Mouse (Mus musculus): ENCODE measurements around the gene Slc17a5. TPM values are rescaled to one million over a fixed set of nuclear protein-coding genes. Genes with fewer than 3 reads are reported as not detected.
"Not testable (repeated sequence)": the region's sequence is repeated elsewhere in the genome, so short reads cannot be mapped to it uniquely, and the experiment has no call there.

Gene Slc17a5
- polyA plus RNA-seq, 1 experiment from 2014 or later, result 9.9 TPM

DNA sequence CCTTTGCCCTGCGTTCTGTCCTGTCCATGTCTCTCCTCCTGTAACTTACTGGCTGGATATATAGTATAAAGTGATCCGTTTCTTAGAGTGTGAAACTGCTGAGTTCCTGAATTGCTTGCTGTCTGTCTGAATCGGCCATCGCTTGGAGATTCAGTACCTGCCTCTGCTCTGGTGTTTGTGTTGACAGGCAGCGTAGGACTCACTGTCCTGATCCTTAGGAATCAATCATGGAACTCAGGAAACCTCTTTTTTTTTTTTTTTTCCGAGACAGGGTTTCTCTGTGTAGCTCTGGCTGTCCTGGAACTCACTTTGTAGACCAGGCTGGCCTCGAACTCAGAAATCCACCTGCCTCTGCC lies 81.1 kb downstream of the Slc17a5 start:
- 86% methylated on average over 7 of the region's 7 CpGs for WGBS
- H3K9me3 ChIP-seq (replicated peaks), result 0 out of 2 replicates have a peak, but pooled peaks cover 2% of the 10 kb centered on the region
- no peak for DNase-seq (ENCODE audit: low spot score)
- peaks cover 36% of the 10 kb centered on the region for H3K4me1 ChIP-seq
- no peaks in the 10 kb centered on the region for H3K27me3 ChIP-seq (ENCODE audit: low read depth, poor library complexity, severe bottlenecking)
- no peaks in the 10 kb centered on the region for H3K36me3 ChIP-seq
- no peak overlapping the region for H3K4me3 ChIP-seq
- peak overlapping the region; percentile 49 for H3K27ac ChIP-seq (replicated peaks)

DNA sequence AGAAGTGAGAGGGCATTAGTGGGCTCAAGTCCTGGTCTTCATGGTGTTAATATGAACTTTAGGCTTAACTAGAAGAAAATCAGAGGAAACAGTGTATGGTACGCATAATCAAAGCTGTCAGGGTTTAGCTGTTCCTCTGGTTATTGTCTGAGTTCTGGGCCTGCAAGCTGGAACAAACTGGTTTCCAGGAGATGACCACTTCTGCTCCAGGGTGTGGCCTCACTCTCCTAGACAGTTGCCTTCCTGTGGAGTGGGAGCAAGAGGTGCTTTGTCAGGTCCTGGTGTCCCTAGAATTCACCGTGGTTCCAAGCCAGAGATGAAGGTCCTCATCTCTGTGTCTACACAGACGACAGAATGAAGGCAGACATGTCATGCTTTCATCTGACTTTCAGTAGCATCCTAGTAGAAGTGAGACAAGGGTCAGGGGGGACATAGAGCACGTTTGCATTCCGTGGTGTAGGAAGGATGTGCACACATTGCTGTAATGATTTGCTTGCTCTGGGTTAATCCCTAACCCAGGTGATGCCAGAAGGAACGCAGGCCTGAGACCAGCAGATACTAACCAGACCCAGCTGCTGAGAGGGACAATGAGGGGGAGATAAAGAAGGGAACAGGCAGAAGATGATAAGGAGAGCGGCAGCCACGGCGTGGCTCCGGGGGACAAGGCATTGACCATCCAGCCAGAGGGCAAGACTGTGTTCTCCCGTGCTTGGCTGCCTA lies 81.7 kb downstream of the Slc17a5 start:
- no peak for DNase-seq (ENCODE audit: low spot score)
- H3K27me3 ChIP-seq (ENCODE audit: low read depth, poor library complexity, severe bottlenecking), result no peaks in the 10 kb centered on the region
- H3K9me3 ChIP-seq (replicated peaks), result no peaks in the 10 kb centered on the region
- peak overlapping the region; percentile 49 for H3K27ac ChIP-seq (replicated peaks)
- 76% methylated on average over 11 of the region's 11 CpGs for WGBS
- no peaks in the 10 kb centered on the region for H3K36me3 ChIP-seq
- H3K4me3 ChIP-seq, result no peak overlapping the region
- peaks cover 36% of the 10 kb centered on the region for H3K4me1 ChIP-seq

DNA sequence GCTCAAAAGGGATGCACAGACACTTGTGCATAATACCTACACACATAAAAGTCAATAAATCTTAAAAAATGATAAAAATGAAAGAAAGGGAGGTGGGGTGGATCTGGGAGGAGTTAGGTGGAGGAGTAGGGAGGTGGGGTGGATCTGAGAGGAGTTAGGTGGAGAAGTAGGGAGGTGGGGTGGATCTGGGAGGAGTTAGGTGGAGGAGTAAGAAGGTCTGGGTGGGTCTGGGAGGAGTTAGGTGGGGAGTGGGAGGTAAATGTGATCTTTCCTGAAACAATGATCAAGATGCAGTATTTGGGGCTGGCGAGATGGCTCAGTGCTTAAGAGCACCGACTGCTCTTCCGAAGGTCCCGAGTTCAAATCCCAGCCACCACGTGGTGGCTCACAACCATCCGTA lies 82.6 kb downstream of the Slc17a5 start:
- Histone ChIP-seq H3K27me3 (ENCODE audit: low read depth, poor library complexity, severe bottlenecking) (no peaks in the 10 kb centered on the region), H3K9me3 (replicated peaks) (no peaks in the 10 kb centered on the region), H3K36me3 (no peaks in the 10 kb centered on the region), H3K4me3 (no peak overlapping the region), H3K4me1 (peaks cover 36% of the 10 kb centered on the region), H3K27ac (replicated peaks) (no peak overlapping the region; the same call in 1 of the 2 replicates)
- no peak for DNase-seq (ENCODE audit: low spot score)
- WGBS, result 93% methylated on average over 6 of the region's 6 CpGs

DNA sequence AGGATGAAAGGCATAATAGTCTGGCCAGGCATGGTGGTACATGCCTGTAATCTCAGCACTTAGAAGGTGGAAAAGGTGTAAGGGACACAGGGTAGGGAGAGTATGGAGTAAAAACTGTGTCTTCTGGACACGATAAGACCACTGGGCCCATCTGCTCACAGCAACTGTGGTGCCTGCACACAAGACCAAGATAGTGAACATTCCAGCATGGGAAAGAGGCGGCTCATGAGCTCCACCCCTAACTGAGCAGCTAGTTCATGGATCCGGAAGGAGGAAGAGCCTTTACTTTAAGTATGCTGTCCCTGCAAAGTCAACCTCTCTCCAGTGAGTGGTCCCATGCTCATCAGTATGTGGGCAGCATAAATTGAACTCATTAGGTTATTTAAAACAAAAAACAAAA lies 83.2 kb downstream of the Slc17a5 start:
- no peaks in the 10 kb centered on the region for H3K9me3 ChIP-seq (replicated peaks)
- no peaks in the 10 kb centered on the region for H3K27me3 ChIP-seq (ENCODE audit: low read depth, poor library complexity, severe bottlenecking)
- no peak for DNase-seq (ENCODE audit: low spot score)
- H3K27ac ChIP-seq (replicated peaks), result peak overlapping the region; percentile 88
- WGBS, result 75% methylated on average over 3 of the region's 3 CpGs
- no peak overlapping the region for H3K4me3 ChIP-seq
- H3K4me1 ChIP-seq, result peaks cover 36% of the 10 kb centered on the region
- H3K36me3 ChIP-seq, result no peaks in the 10 kb centered on the region

DNA sequence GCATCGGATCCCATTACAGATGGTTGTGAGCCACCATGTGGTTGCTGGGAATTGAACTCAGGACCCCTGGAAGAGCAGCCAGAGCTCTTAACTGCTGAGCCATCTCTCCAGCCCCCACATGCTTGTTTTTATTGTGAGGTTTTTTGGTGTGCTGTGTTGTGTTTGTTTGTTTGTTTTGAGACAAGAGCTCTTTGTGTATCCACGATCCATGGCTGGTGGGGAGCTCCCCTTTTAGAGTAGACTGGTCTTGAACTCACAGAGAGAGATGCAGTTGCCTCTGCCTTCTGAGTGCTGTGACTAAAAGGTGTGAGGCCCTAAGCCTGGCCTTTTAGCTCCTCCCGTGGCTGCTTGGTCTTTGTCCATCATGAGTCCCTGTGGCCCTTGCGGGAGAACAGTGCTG lies 83.7 kb downstream of the Slc17a5 start:
- no peaks in the 10 kb centered on the region for H3K9me3 ChIP-seq (replicated peaks)
- H3K36me3 ChIP-seq, result no peaks in the 10 kb centered on the region
- WGBS, result 65% methylated on average over 4 of the region's 4 CpGs
- H3K27ac ChIP-seq (replicated peaks), result peak overlapping the region; percentile 88
- H3K4me1 ChIP-seq, result peaks cover 36% of the 10 kb centered on the region
- DNase-seq (ENCODE audit: low spot score), result no peak
- no peak overlapping the region for H3K4me3 ChIP-seq
- H3K27me3 ChIP-seq (ENCODE audit: low read depth, poor library complexity, severe bottlenecking), result no peaks in the 10 kb centered on the region

DNA sequence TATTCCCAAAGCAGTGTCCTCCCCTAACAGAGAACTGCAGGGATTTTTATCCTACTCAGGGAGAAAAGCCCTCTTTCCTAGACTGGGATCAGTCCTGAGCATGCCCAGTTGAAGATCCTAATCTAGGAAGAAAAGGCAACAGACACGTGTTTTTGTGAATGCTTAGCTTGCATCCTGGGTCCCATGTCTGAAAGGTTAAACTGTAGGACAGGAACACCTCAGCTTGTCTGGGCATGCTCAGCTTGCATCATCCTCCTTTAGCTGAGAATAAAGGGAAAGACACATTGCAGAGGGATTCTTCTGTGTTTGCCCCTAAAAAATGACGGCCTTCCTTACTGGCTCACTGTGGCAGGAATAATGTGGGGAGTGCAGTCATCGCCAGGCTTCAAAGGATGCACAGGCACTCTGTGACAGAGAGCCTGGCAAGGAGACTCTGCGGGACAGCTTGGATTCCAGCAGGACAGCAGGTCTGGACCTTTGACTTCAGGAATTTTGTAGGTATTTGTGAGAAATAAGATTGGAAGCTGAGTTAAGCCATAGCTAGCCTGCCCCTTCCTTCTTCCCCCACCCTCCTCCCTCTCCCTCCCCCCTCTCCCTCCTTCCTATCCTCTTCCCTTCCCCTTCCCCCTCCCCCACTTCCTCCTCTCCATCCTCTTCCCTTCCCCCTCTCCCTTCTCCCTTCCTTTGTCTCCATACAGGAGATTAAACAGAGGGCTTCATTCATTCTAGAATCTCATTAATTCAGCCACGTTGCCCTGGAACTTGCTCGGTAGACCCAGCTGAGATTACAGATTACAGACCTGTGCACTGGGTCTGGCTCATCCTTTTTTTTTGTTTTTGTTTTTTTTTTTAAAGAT lies 84.4 kb downstream of the Slc17a5 start:
- 4% methylated on average over 6 of the region's 6 CpGs for WGBS
- Histone ChIP-seq H3K27me3 (ENCODE audit: low read depth, poor library complexity, severe bottlenecking) (no peaks in the 10 kb centered on the region), H3K36me3 (no peaks in the 10 kb centered on the region), H3K27ac (replicated peaks) (peak overlapping the region; percentile 88), H3K4me3 (peak overlapping the region; percentile 23), H3K4me1 (peaks cover 36% of the 10 kb centered on the region), H3K9me3 (replicated peaks) (no peaks in the 10 kb centered on the region)
- DNase-seq (ENCODE audit: low spot score), result peak; percentile 64

DNA sequence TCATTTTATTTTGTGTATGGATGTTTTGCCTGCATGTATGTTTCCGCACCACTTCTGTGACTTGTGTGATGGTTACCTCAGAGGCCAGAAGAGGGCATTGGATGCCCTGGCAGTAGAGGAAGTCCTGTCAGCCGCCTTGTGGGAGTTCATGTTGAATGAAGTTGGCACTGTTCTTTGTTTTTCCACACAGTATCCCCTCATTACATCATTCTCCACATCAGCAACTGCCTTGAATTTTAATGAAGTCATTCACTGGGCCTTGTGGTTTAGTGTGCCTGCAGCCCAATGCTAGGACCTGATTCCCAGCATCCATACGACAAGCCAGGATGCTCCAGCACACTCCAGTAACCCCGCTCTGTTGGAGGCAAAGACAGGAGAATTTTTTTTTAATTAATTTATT lies 86.6 kb downstream of the Slc17a5 start:
- H3K27ac ChIP-seq (replicated peaks), result no peak overlapping the region
- DNase-seq (ENCODE audit: low spot score), result no peak
- no peaks in the 10 kb centered on the region for H3K27me3 ChIP-seq (ENCODE audit: low read depth, poor library complexity, severe bottlenecking)
- H3K4me3 ChIP-seq, result no peak overlapping the region
- H3K4me1 ChIP-seq, result peaks cover 33% of the 10 kb centered on the region
- H3K36me3 ChIP-seq, result no peaks in the 10 kb centered on the region
- H3K9me3 ChIP-seq (replicated peaks), result no peaks in the 10 kb centered on the region
- WGBS, result 86% methylated on average over 4 of the region's 4 CpGs

DNA sequence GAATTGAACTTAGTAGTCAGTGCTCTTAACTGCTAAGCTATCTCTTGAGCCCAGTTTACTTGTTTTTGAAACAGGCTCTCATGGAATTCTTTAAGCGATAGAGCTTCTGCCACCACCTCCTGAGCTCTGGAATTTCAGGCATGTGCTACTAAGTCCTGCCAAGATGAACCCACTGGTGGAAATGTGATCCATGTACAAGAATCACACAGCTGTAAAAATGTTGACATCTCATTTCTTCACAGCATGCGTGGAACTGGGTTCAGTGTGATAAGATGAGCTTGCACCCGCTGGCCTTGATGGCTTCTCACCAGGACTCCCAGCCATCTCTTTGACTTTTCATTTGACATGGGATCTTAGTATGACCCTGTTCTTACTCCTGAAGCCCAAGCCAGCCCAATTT lies 87.5 kb downstream of the Slc17a5 start:
- no peak overlapping the region for H3K27ac ChIP-seq (replicated peaks)

DNA sequence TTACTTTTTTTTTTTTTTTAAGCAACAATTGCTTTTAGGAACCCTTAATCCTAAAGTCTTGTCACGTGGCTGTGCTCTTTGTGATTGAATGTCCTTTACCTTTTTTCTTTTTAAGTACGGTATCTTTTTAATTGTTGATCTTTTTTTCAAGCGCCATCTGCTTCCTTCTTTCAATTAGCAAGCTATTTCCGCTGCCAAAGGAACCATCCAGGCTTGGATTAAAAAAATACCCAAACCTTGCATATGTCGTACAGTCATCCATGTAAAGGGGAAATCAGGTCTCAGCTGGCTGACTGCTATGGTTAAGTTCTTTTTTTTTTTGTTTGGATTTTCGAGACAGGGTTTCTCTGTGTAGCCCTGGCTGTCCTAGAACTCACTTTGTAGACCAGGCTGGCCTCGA lies 94.7 kb downstream of the Slc17a5 start:
- no peaks in the 10 kb centered on the region for H3K9me3 ChIP-seq (replicated peaks)
- H3K4me1 ChIP-seq, result peaks cover 12% of the 10 kb centered on the region
- no peak for DNase-seq (ENCODE audit: low spot score)
- H3K27ac ChIP-seq (replicated peaks), result no peak overlapping the region
- H3K36me3 ChIP-seq, result no peaks in the 10 kb centered on the region
- no peaks in the 10 kb centered on the region for H3K27me3 ChIP-seq (ENCODE audit: low read depth, poor library complexity, severe bottlenecking)
- no peak overlapping the region for H3K4me3 ChIP-seq
- 88% methylated on average over 7 of the region's 7 CpGs for WGBS

More for the DNA sequence above, 87.5 kb downstream of the Slc17a5 start:
- H3K27me3 ChIP-seq (ENCODE audit: low read depth, poor library complexity, severe bottlenecking), result no peaks in the 10 kb centered on the region
- H3K36me3 ChIP-seq, result no peaks in the 10 kb centered on the region
- H3K4me3 ChIP-seq, result no peak overlapping the region
- peaks cover 29% of the 10 kb centered on the region for H3K4me1 ChIP-seq
- DNase-seq (ENCODE audit: low spot score), result no peak
- WGBS, result 73% methylated on average over 3 of the region's 3 CpGs
- no peaks in the 10 kb centered on the region for H3K9me3 ChIP-seq (replicated peaks)

DNA sequence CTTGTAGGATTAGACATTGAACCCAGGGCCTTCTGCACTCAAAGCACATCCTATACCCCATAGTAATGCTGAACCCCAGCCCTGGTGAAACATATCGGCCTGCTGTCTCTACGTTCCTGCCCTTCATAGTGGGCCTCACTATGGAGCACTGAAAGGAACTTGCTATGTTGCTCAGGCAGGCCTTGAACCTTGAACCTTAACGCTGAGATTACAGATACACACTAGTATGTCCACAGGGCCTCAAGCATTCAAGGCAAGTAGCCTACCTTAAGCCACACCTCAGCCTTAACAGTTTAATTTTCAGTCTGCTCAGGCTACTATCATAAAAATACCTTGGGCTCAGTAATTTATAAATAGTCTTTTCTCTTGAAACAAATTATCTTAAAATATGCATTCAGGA lies 95.6 kb downstream of the Slc17a5 start:
- H3K9me3 ChIP-seq (replicated peaks), result no peaks in the 10 kb centered on the region
- no peak for DNase-seq (ENCODE audit: low spot score)
- H3K27me3 ChIP-seq (ENCODE audit: low read depth, poor library complexity, severe bottlenecking), result no peaks in the 10 kb centered on the region
- 91% methylated on average over 3 of the region's 3 CpGs for WGBS
- peaks cover 12% of the 10 kb centered on the region for H3K4me1 ChIP-seq
- H3K27ac ChIP-seq (replicated peaks), result no peak overlapping the region
- H3K36me3 ChIP-seq, result no peaks in the 10 kb centered on the region
- no peak overlapping the region for H3K4me3 ChIP-seq

DNA sequence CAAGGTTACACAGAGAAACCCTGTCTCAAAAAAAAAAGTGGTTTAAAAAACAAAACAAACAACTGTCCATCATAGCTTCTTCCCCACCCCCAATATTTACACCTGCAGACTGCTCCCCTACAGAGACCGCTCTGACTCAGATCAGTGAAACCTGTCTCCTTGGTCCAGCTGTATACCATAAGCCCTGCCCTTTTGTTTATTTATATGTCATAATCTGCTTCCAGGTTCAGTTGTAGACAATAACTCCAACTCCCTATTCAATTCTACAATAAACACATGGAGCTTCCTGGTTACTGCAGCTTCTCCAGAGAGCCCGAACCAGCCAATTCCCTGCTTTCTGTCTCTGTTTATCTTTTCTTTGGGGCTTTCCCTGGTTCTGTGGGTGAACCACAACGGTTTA lies 96.7 kb downstream of the Slc17a5 start:
- no peaks in the 10 kb centered on the region for H3K27me3 ChIP-seq (ENCODE audit: low read depth, poor library complexity, severe bottlenecking)
- H3K4me1 ChIP-seq, result peaks cover 12% of the 10 kb centered on the region
- no peaks in the 10 kb centered on the region for H3K36me3 ChIP-seq
- H3K27ac ChIP-seq (replicated peaks), result no peak overlapping the region
- DNase-seq (ENCODE audit: low spot score), result no peak
- H3K4me3 ChIP-seq, result no peak overlapping the region
- H3K9me3 ChIP-seq (replicated peaks), result no peaks in the 10 kb centered on the region
- WGBS, result 88% methylated on average over 3 of the region's 3 CpGs

DNA sequence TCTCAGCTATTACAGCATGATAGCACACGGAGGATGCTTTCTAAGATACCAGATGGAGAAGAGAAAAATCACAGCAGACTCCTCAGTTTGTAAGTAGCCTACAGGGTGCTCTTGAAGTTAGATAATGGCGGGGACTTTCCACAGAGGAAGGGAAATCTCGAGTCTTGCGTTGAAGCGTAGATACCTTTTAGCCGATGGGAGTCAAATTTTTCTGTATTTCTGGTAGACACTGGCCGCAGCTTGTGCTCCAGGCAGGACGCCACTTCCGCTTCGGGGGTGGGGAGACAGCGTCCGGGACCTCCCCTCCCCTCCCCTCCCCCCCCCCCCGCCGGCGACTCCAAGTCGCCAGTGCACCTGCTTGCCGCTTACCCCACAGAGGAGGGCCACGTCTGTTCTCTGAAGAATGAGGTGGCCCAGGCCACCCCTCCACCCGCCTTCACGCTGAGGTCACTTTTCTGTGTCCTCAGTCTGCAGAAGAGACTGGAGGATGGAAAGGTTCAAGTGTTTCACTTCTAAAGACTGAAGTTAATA lies 98.9 kb downstream of the Slc17a5 start, which contains the start of gene Eef1a1:
Eef1a1 (minus strand) TSS at position 262 of the 531 bp plus-strand sequence.
- Histone ChIP-seq H3K36me3 (no peaks in the 10 kb centered on the region), H3K27ac (replicated peaks) (peak within 1 kb of the TSS; percentile 85), H3K4me1 (peaks cover 12% of the 10 kb centered on the region), H3K9me3 (replicated peaks) (no peaks in the 10 kb centered on the region), H3K4me3 (peak within 1 kb of the TSS; percentile 54), H3K27me3 (ENCODE audit: low read depth, poor library complexity, severe bottlenecking) (no peaks in the 10 kb centered on the region)
- DNase-seq (ENCODE audit: low spot score), result peak; percentile 62
- WGBS, result 4% methylated on average over 15 of the region's 20 CpGs

DNA sequence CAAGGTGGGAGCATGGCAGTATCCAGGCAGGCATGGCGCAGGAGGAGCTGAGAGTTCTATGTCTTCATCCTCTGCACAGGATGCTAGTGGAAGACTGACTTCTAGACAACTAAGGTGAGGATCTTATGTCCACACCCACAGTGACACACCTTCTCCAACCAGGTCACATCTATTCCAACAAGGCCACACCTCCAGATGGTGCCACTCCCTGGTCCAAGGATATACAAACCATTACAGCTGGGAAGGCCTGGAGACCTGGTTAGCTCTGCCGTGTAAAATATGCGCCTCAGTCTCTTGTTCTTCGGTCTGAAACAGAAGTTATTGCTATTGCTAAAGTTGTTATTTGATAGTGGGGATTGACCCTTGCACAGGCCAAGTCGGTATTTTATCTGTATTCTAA lies 99.8 kb downstream of the Slc17a5 start:
- DNase-seq (ENCODE audit: low spot score); H3K27ac ChIP-seq (replicated peaks); H3K4me3 ChIP-seq; H3K36me3 ChIP-seq; H3K27me3 ChIP-seq (ENCODE audit: low read depth, poor library complexity, severe bottlenecking); H3K9me3 ChIP-seq (replicated peaks): not testable (repeated sequence)
- WGBS, result 96% methylated on average over 5 of the region's 5 CpGs
- H3K4me1 ChIP-seq, result peaks cover 15% of the 10 kb centered on the region

Measured in midbrain, embryonic 10.5 days (tissue).